Mouse (Mus musculus) ZHBTc4 (cell line): ENCODE measurements around the gene Ifitm3.
"Not testable (repeated sequence)": the region's sequence is repeated elsewhere in the genome, so short reads cannot be mapped to it uniquely, and the experiment has no call there.

ENCODE experiments used
- DNase-seq: peaks from one replicate; pipeline ENCODE4 v3.0.0-alpha.2; 2011; ENCODE audit warnings: low read depth, low spot score

Ifitm3 gene

GRCm38 (mm10) chr7:141000881-141001708 is 9.5 kb downstream of the Ifitm3 start:
- DNase-seq = peak; percentile 16

- DNase-seq = no peak
Observed at GRCm38 (mm10) chr7:140998853-140999700, 11.5 kb downstream of the Ifitm3 start.

- no peak for DNase-seq
Observed at GRCm38 (mm10) chr7:140997817-140998216, 12.8 kb downstream of the Ifitm3 start.

- DNase-seq = peak; percentile 47
Observed at GRCm38 (mm10) chr7:140991117-140991689, 19.4 kb downstream of the Ifitm3 start.

GRCm38 (mm10) chr7:140990622-140991021 is 19.9 kb downstream of the Ifitm3 start:
- DNase-seq = no peak

GRCm38 (mm10) chr7:140990185-140990584 is 20.4 kb downstream of the Ifitm3 start:
- no peak for DNase-seq

- DNase-seq = no peak
Observed at GRCm38 (mm10) chr7:140989022-140989421, 21.5 kb downstream of the Ifitm3 start.

GRCm38 (mm10) chr7:140987182-140988138 is 23.1 kb downstream of the Ifitm3 start:
- no peak for DNase-seq

- no peak for DNase-seq
Observed at GRCm38 (mm10) chr7:140982971-140983370, 27.6 kb downstream of the Ifitm3 start.

GRCm38 (mm10) chr7:140981704-140982103 is 28.9 kb downstream of the Ifitm3 start:
- DNase-seq = no peak

GRCm38 (mm10) chr7:140976720-140977119 is 33.9 kb downstream of the Ifitm3 start:
- not testable (repeated sequence) for DNase-seq

GRCm38 (mm10) chr7:140975465-140975864 is 35.1 kb downstream of the Ifitm3 start:
- DNase-seq = no peak

- DNase-seq = peak; percentile 53
Observed at GRCm38 (mm10) chr7:140974940-140975339, 35.6 kb downstream of the Ifitm3 start.

GRCm38 (mm10) chr7:140973396-140974165 is 37.0 kb downstream of the Ifitm3 start:
- peak; percentile 90 for DNase-seq

GRCm38 (mm10) chr7:140971479-140972171 is 38.9 kb downstream of the Ifitm3 start:
- DNase-seq = no peak

- no peak for DNase-seq
Observed at GRCm38 (mm10) chr7:140970931-140971330, 39.6 kb downstream of the Ifitm3 start.

GRCm38 (mm10) chr7:140968710-140969109 is 41.9 kb downstream of the Ifitm3 start:
- DNase-seq = peak; percentile 56

GRCm38 (mm10) chr7:140967862-140968591 is 42.5 kb downstream of the Ifitm3 start:
- peak; percentile 87 for DNase-seq

GRCm38 (mm10) chr7:140966921-140967320 is 43.6 kb downstream of the Ifitm3 start, which contains the start of gene Ifitm1:
TSS of gene Ifitm1 (plus strand) at chr7:140967221.
- no peak for DNase-seq
